Mouse (Mus musculus) ES-E14 (cell line): Measurements from ENCODE around the gene Pik3r6.

ENCODE experiments used
- HCFC1 ChIP-seq: IDR thresholded peaks from 2 replicates; pipeline ENCODE4 v1.6.1; 2012; ENCODE audit warnings: low read length, inconsistent platforms, borderline replicate concordance; ENCODE audit not compliant: insufficient read depth
- MAFK ChIP-seq: IDR thresholded peaks from 2 replicates; pipeline ENCODE4 v1.6.1; 2014; ENCODE audit warnings: mild to moderate bottlenecking, low read depth, low read length, inconsistent platforms; ENCODE audit not compliant: insufficient read depth
- ZC3H11A ChIP-seq: IDR thresholded peaks from 2 replicates; pipeline ENCODE4 v1.6.1; 2012; ENCODE audit warnings: low read depth, mild to moderate bottlenecking, inconsistent platforms, low read length, borderline replicate concordance
- ZNF384 ChIP-seq: IDR thresholded peaks from 2 replicates; pipeline ENCODE4 v1.6.1; 2012; ENCODE audit warnings: low read depth, low read length, inconsistent platforms

- TF ChIP-seq ZC3H11A (no peak), HCFC1 (no peak), MAFK (no peak), ZNF384 (no peak)
Observed at GRCm38 (mm10) chr11:68526441-68526840, 23.6 kb downstream of the Pik3r6 start.
